Mouse (Mus musculus) stomach, embryonic 15.5 days (tissue): ENCODE results near the gene 4930535I16Rik. TPM values are rescaled to one million over a fixed set of nuclear protein-coding genes. Genes with fewer than 3 reads are reported as not detected.
A peak's percentile ranks its signal among the peaks of the same experiment; 100 is the strongest.

Experiments
- ATAC-seq: fragments of 200-750 bp; cut with Nextera tagmentation; 2 replicates; pipeline ENCODE4 v1.8.0; 2017; ENCODE audit warnings: low read depth, moderate number of reproducible peaks, moderate TSS enrichment; ENCODE audit not compliant: insufficient read depth, low FRiP score
- H3K27ac ChIP-seq: fragments of 300-500 bp; sonication (generic); 2 replicates; pipeline ENCODE4 v1.5.1; 2015; ENCODE audit warnings: mild to moderate bottlenecking, inconsistent platforms
- H3K27me3 ChIP-seq: fragments of 300-500 bp; sonication (generic); replicated peaks from 2 replicates; pipeline ENCODE4 v1.6.1; 2015; ENCODE audit warnings: inconsistent platforms
- H3K36me3 ChIP-seq: fragments of 300-500 bp; sonication (generic); 2 replicates; pipeline ENCODE4 v1.6.1; 2015; ENCODE audit warnings: inconsistent platforms
- H3K4me1 ChIP-seq: fragments of 300-500 bp; sonication (generic); 2 replicates; pipeline ENCODE4 v1.6.1; 2015; ENCODE audit warnings: inconsistent platforms
- H3K4me2 ChIP-seq: fragments of 300-500 bp; sonication (generic); 2 replicates; pipeline ENCODE4 v1.6.1; 2015; ENCODE audit warnings: mild to moderate bottlenecking, inconsistent platforms
- H3K4me3 ChIP-seq: fragments of 300-500 bp; sonication (generic); replicated peaks from 2 replicates; pipeline ENCODE4 v1.5.1; 2015; ENCODE audit warnings: inconsistent platforms
- H3K9ac ChIP-seq: fragments of 300-500 bp; sonication (generic); 2 replicates; pipeline ENCODE4 v1.6.1; 2015; ENCODE audit warnings: inconsistent platforms
- H3K9me3 ChIP-seq: fragments of 300-500 bp; sonication (generic); 2 replicates; pipeline ENCODE4 v1.6.1; 2016; ENCODE audit warnings: inconsistent platforms
- WGBS: fragments of 180-500 bp; shearing (Covaris S2); methylation state at CpG from one replicate; pipeline ENCODE4 v1.1.7; 2015; 5-methylcytosine and 5-hydroxymethylcytosine counted together
- polyA plus RNA-seq: library from polyadenylated mRNA; unstranded; fragments of >200 nt; fragmentation: Nextera tagmentation; extraction: Ambion mirVana; gene quantifications from 2 replicates; pipeline ENCODE4 v1.2.1, GENCODE M21; 2015

The 4930535I16Rik gene
- polyA plus RNA-seq, 1 experiment from 2014 or later, result not detected

- Histone ChIP-seq H3K4me1 (no peaks in the 10 kb centered on the region), H3K27ac (peak within 1 kb of the TSS; percentile 87), H3K9me3 (no peaks in the 10 kb centered on the region), H3K36me3 (no peaks in the 10 kb centered on the region), H3K27me3 (no peaks in the 10 kb centered on the region), H3K9ac (peak within 1 kb of the TSS; percentile 71), H3K4me2 (peak within 1 kb of the TSS; percentile 76), H3K4me3 (peak within 1 kb of the TSS; percentile 80)
- under 1% methylated on average over 48 of the region's 49 CpGs for WGBS
- peak; percentile 100 for ATAC-seq
Observed at GRCm38 (mm10) chr4:123904333-123905125, 13.3 kb downstream of the 4930535I16Rik start, which contains the start of gene Mycbp. Mycbp (plus strand) TSS chr4:123904832.

DNA sequence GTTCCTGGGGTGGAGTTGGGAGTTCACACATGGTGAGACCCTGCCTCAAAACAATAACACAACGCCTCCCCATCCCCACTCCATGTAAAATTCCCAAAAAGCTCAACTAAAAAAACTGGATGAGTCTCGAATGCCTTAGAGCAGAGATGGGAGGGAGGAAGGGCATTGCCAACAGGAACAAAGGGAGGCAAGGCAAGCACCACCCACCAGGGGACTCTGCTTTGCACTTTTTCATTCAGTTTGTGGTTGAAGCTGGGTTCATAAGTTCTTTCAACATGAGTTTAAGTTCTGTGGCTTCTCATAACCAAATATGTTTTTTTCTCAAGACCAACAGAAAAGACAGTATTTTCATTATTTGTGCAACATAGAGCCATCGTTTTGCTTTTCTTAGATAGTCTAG is 14.4 kb downstream of the 4930535I16Rik start:
- WGBS, result 74% methylated on average over 3 of the region's 3 CpGs
- no peak overlapping the region for H3K4me3 ChIP-seq
- H3K27me3 ChIP-seq, result no peaks in the 10 kb centered on the region
- no peaks in the 10 kb centered on the region for H3K4me1 ChIP-seq
- peak overlapping the region; percentile 76; the same call in 1 of the 2 replicates for H3K4me2 ChIP-seq
- no peak for ATAC-seq
- H3K9ac ChIP-seq, result no peak overlapping the region
- H3K9me3 ChIP-seq, result no peaks in the 10 kb centered on the region
- 0 out of 2 replicates have a peak, but pooled peaks cover 2% of the 10 kb centered on the region for H3K36me3 ChIP-seq
- peak overlapping the region; percentile 51; the same call in 1 of the 2 replicates for H3K27ac ChIP-seq

- no peak for ATAC-seq
- no peak overlapping the region for H3K4me2 ChIP-seq
- 11% methylated on average over 5 of the region's 5 CpGs for WGBS
- no peak overlapping the region for H3K4me3 ChIP-seq
- H3K36me3 ChIP-seq, result 0 out of 2 replicates have a peak, but pooled peaks cover 2% of the 10 kb centered on the region
- no peaks in the 10 kb centered on the region for H3K9me3 ChIP-seq
- H3K4me1 ChIP-seq, result no peaks in the 10 kb centered on the region
- H3K27me3 ChIP-seq, result no peaks in the 10 kb centered on the region
- no peak overlapping the region for H3K9ac ChIP-seq
- no peak overlapping the region for H3K27ac ChIP-seq
Observed at GRCm38 (mm10) chr4:123898696-123899095, 19.1 kb downstream of the 4930535I16Rik start.

- no peak overlapping the region for H3K4me3 ChIP-seq
- H3K27ac ChIP-seq, result no peak overlapping the region
- no peaks in the 10 kb centered on the region for H3K4me1 ChIP-seq
- H3K36me3 ChIP-seq, result 0 out of 2 replicates have a peak, but pooled peaks cover 2% of the 10 kb centered on the region
- H3K4me2 ChIP-seq, result no peak overlapping the region
- no peak overlapping the region for H3K9ac ChIP-seq
- ATAC-seq, result no peak
- no peaks in the 10 kb centered on the region for H3K27me3 ChIP-seq
- whole genome bisulfite sequencing, result 72% methylated on average over 4 of the region's 4 CpGs
- H3K9me3 ChIP-seq, result no peaks in the 10 kb centered on the region
Observed at GRCm38 (mm10) chr4:123894295-123894694, 23.5 kb downstream of the 4930535I16Rik start.

- no peak overlapping the region for H3K4me3 ChIP-seq
- no peak overlapping the region for H3K9ac ChIP-seq
- H3K9me3 ChIP-seq, result no peaks in the 10 kb centered on the region
- H3K36me3 ChIP-seq, result no peaks in the 10 kb centered on the region
- no peaks in the 10 kb centered on the region for H3K27me3 ChIP-seq
- H3K27ac ChIP-seq, result no peak overlapping the region
- no peaks in the 10 kb centered on the region for H3K4me1 ChIP-seq
- 88% methylated on average over 5 of the region's 5 CpGs for WGBS
- H3K4me2 ChIP-seq, result no peak overlapping the region
- no peak for ATAC-seq
Observed at GRCm38 (mm10) chr4:123893726-123894125, 24.1 kb downstream of the 4930535I16Rik start.

Other genes with a start within 250 kb of the 4930535I16Rik start
- gene Macf1, start 233.7 kb downstream of the 4930535I16Rik start, polyA plus RNA-seq, result 34.6 and 36.1 TPM in 2 replicates
- gene Ndufs5, start 199.8 kb downstream of the 4930535I16Rik start, polyA plus RNA-seq, result 287 and 321 TPM in 2 replicates
- 47.1 and 48.2 TPM in 2 replicates for gene Akirin1, start 167.7 kb downstream of the 4930535I16Rik start, polyA plus RNA-seq
- 5.7 and 6.0 TPM in 2 replicates for gene Rhbdl2, start 130.1 kb downstream of the 4930535I16Rik start, polyA plus RNA-seq
- 0.08 TPM in 2 replicates for gene 4933427I04Rik, start 58.3 kb downstream of the 4930535I16Rik start, polyA plus RNA-seq
- 93.2 and 98.2 TPM in 2 replicates for gene Mycbp, start 13.2 kb downstream of the 4930535I16Rik start, polyA plus RNA-seq
- 50.6 and 50.7 TPM in 2 replicates for gene Rragc, start 576 bp downstream of the 4930535I16Rik start, polyA plus RNA-seq